Mouse (Mus musculus): ENCODE measurements around the gene Ptprj. TPM values are rescaled to one million over a fixed set of nuclear protein-coding genes. Genes with fewer than 3 reads are reported as not detected.

Gene Ptprj
- polyA plus RNA-seq, 1 experiment from 2014 or later: 1.6 TPM

Other genes starting within 250 kb of the Ptprj start
- not detected in 2 replicates for gene Olfr1274-ps, start 182.0 kb downstream of the Ptprj start, polyA plus RNA-seq (2016; fragmentation: Nextera tagmentation; extraction: Ambion mirVana)
- gene Nup160, start 96.6 kb upstream of the Ptprj start, polyA plus RNA-seq (2016; fragmentation: Nextera tagmentation; extraction: Ambion mirVana): 34.7 and 34.8 TPM in 2 replicates
- gene Fnbp4, start 164.7 kb upstream of the Ptprj start, polyA plus RNA-seq (2016; fragmentation: Nextera tagmentation; extraction: Ambion mirVana): 73.7 and 80.2 TPM in 2 replicates
- gene Agbl2, start 202.1 kb upstream of the Ptprj start, polyA plus RNA-seq (2016; fragmentation: Nextera tagmentation; extraction: Ambion mirVana): 1.1 and 1.4 TPM in 2 replicates